Mouse (Mus musculus): ENCODE results near the gene Dync1li2. TPM values are rescaled to one million over a fixed set of nuclear protein-coding genes. Genes with fewer than 3 reads are reported as not detected.

Dync1li2 gene
- polyA plus RNA-seq, 1 experiment from 2014 or later: 139 TPM

GRCm38 (mm10) chr8:104393139-104393538 lies 49.7 kb downstream of the Dync1li2 start:
- H3K27ac ChIP-seq (ENCODE audit: low read length): no peak overlapping the region
- H3K36me3 ChIP-seq (ENCODE audit: control insufficient read depth, insufficient read depth): no peaks in the 10 kb centered on the region
- no peaks in the 10 kb centered on the region for H3K27me3 ChIP-seq (replicated peaks; ENCODE audit: control insufficient read depth, insufficient read depth, low read length)
- H3K9ac ChIP-seq (replicated peaks; ENCODE audit: low read depth, low read length): no peak overlapping the region
- no peak overlapping the region for H3K4me3 ChIP-seq (replicated peaks; ENCODE audit: low read length)
- no peak for ATAC-seq
- peaks cover 18% of the 10 kb centered on the region for H3K4me1 ChIP-seq (replicated peaks; ENCODE audit: control insufficient read depth, insufficient read depth, low read length)
- no peak overlapping the region for H3K4me2 ChIP-seq (ENCODE audit: low read length)
- H3K9me3 ChIP-seq (ENCODE audit: control insufficient read depth, low read length): peaks cover 3% of the 10 kb centered on the region
- WGBS: 96% methylated on average over 6 of the region's 7 CpGs

DNA sequence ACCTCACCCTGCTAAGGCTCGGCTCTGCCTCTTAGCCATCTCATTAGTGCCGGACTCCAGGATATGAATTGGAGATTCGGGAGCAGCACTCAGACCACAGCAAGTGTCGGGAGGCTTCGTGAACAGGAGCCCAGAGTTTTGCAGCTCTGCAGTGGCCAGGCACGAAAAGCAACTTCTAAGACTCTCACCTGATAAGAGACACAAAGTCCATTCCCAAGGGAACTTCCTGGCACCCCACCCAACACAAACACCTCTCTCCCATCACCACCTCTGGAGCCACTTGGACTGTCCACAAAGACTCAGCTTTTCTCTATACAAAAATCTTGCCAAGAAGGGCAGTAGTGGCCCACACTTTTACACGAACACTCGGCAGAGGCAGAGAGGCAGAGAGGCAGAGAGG lies 52.6 kb downstream of the Dync1li2 start:
- Histone ChIP-seq H3K4me1 (replicated peaks; ENCODE audit: control insufficient read depth, insufficient read depth, low read length) (peaks cover 27% of the 10 kb centered on the region), H3K27ac (ENCODE audit: low read length) (no peak overlapping the region), H3K9me3 (ENCODE audit: control insufficient read depth, low read length) (no peaks in the 10 kb centered on the region), H3K4me3 (replicated peaks; ENCODE audit: low read length) (no peak overlapping the region), H3K36me3 (ENCODE audit: control insufficient read depth, insufficient read depth) (no peaks in the 10 kb centered on the region), H3K9ac (replicated peaks; ENCODE audit: low read depth, low read length) (no peak overlapping the region), H3K27me3 (replicated peaks; ENCODE audit: control insufficient read depth, insufficient read depth, low read length) (no peaks in the 10 kb centered on the region), H3K4me2 (ENCODE audit: low read length) (no peak overlapping the region)
- WGBS: 82% methylated on average over 8 of the region's 8 CpGs
- ATAC-seq: no peak

- no peak overlapping the region for H3K4me3 ChIP-seq (replicated peaks; ENCODE audit: low read length)
- no peak overlapping the region for H3K27ac ChIP-seq (ENCODE audit: low read length)
- H3K9ac ChIP-seq (replicated peaks; ENCODE audit: low read depth, low read length): no peak overlapping the region
- H3K36me3 ChIP-seq (ENCODE audit: control insufficient read depth, insufficient read depth): no peaks in the 10 kb centered on the region
- no peak overlapping the region for H3K4me2 ChIP-seq (ENCODE audit: low read length)
- no peaks in the 10 kb centered on the region for H3K9me3 ChIP-seq (ENCODE audit: control insufficient read depth, low read length)
- H3K4me1 ChIP-seq (replicated peaks; ENCODE audit: control insufficient read depth, insufficient read depth, low read length): peaks cover 17% of the 10 kb centered on the region
- 0 out of 2 replicates have a peak, but pooled peaks have one; percentile 18 for ATAC-seq
- 86% methylated on average over 2 of the region's 2 CpGs for WGBS
- H3K27me3 ChIP-seq (replicated peaks; ENCODE audit: control insufficient read depth, insufficient read depth, low read length): no peaks in the 10 kb centered on the region
Measured at GRCm38 (mm10) chr8:104387980-104388379, 54.9 kb downstream of the Dync1li2 start.

- Histone ChIP-seq H3K27me3 (replicated peaks; ENCODE audit: control insufficient read depth, insufficient read depth, low read length) (no peaks in the 10 kb centered on the region), H3K9me3 (ENCODE audit: control insufficient read depth, low read length) (no peaks in the 10 kb centered on the region), H3K9ac (replicated peaks; ENCODE audit: low read depth, low read length) (no peak overlapping the region), H3K4me2 (ENCODE audit: low read length) (no peak overlapping the region), H3K4me1 (replicated peaks; ENCODE audit: control insufficient read depth, insufficient read depth, low read length) (peaks cover 19% of the 10 kb centered on the region), H3K36me3 (ENCODE audit: control insufficient read depth, insufficient read depth) (no peaks in the 10 kb centered on the region), H3K27ac (ENCODE audit: low read length) (no peak overlapping the region), H3K4me3 (replicated peaks; ENCODE audit: low read length) (no peak overlapping the region)
- ATAC-seq: no peak
- 70% methylated on average over 7 of the region's 7 CpGs for WGBS
Measured at GRCm38 (mm10) chr8:104387501-104387900, 55.3 kb downstream of the Dync1li2 start.

GRCm38 (mm10) chr8:104386693-104387092 lies 56.2 kb downstream of the Dync1li2 start:
- peaks cover 19% of the 10 kb centered on the region for H3K4me1 ChIP-seq (replicated peaks; ENCODE audit: control insufficient read depth, insufficient read depth, low read length)
- no peak overlapping the region for H3K9ac ChIP-seq (replicated peaks; ENCODE audit: low read depth, low read length)
- no peaks in the 10 kb centered on the region for H3K27me3 ChIP-seq (replicated peaks; ENCODE audit: control insufficient read depth, insufficient read depth, low read length)
- H3K4me2 ChIP-seq (ENCODE audit: low read length): no peak overlapping the region
- H3K9me3 ChIP-seq (ENCODE audit: control insufficient read depth, low read length): no peaks in the 10 kb centered on the region
- ATAC-seq: no peak; the same call in 1 of the 2 replicates
- WGBS: 15% methylated on average over 4 of the region's 4 CpGs
- no peak overlapping the region for H3K4me3 ChIP-seq (replicated peaks; ENCODE audit: low read length)
- no peaks in the 10 kb centered on the region for H3K36me3 ChIP-seq (ENCODE audit: control insufficient read depth, insufficient read depth)
- no peak overlapping the region for H3K27ac ChIP-seq (ENCODE audit: low read length)

DNA sequence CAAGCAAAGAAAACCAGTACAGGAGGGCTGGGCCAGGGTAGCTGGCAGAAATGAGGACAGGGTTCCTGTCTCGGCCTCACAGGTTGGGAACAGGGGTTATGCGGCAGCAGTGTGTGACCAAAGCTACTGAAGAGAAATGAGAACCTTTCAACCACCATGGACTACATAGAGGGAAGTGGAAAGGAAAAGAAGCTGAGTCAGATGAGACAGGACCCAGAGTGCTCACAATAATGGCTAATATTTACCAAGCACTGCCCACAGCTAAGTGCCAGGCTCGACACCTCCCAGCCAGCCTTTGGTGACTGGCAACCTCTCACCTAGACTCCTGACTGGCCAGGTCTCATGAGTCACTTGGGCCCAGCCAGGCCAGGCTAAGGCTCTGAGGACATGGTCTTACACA lies 58.9 kb downstream of the Dync1li2 start:
- WGBS: 80% methylated on average over 3 of the region's 3 CpGs
- H3K4me1 ChIP-seq (replicated peaks; ENCODE audit: control insufficient read depth, insufficient read depth, low read length): peaks cover 19% of the 10 kb centered on the region
- H3K9ac ChIP-seq (replicated peaks; ENCODE audit: low read depth, low read length): no peak overlapping the region
- no peaks in the 10 kb centered on the region for H3K36me3 ChIP-seq (ENCODE audit: control insufficient read depth, insufficient read depth)
- no peak overlapping the region for H3K4me3 ChIP-seq (replicated peaks; ENCODE audit: low read length)
- ATAC-seq: no peak
- H3K27me3 ChIP-seq (replicated peaks; ENCODE audit: control insufficient read depth, insufficient read depth, low read length): no peaks in the 10 kb centered on the region
- H3K4me2 ChIP-seq (ENCODE audit: low read length): no peak overlapping the region
- no peaks in the 10 kb centered on the region for H3K9me3 ChIP-seq (ENCODE audit: control insufficient read depth, low read length)
- no peak overlapping the region for H3K27ac ChIP-seq (ENCODE audit: low read length)

- no peak overlapping the region for H3K9ac ChIP-seq (replicated peaks; ENCODE audit: low read depth, low read length)
- ATAC-seq: no peak
- H3K9me3 ChIP-seq (ENCODE audit: control insufficient read depth, low read length): no peaks in the 10 kb centered on the region
- no peak overlapping the region for H3K4me2 ChIP-seq (ENCODE audit: low read length)
- no peak overlapping the region for H3K4me3 ChIP-seq (replicated peaks; ENCODE audit: low read length)
- peaks cover 19% of the 10 kb centered on the region for H3K4me1 ChIP-seq (replicated peaks; ENCODE audit: control insufficient read depth, insufficient read depth, low read length)
- 69% methylated on average over 2 of the region's 2 CpGs for WGBS
- H3K27ac ChIP-seq (ENCODE audit: low read length): no peak overlapping the region
- H3K27me3 ChIP-seq (replicated peaks; ENCODE audit: control insufficient read depth, insufficient read depth, low read length): no peaks in the 10 kb centered on the region
- no peaks in the 10 kb centered on the region for H3K36me3 ChIP-seq (ENCODE audit: control insufficient read depth, insufficient read depth)
Measured at GRCm38 (mm10) chr8:104383296-104383695, 59.6 kb downstream of the Dync1li2 start.

DNA sequence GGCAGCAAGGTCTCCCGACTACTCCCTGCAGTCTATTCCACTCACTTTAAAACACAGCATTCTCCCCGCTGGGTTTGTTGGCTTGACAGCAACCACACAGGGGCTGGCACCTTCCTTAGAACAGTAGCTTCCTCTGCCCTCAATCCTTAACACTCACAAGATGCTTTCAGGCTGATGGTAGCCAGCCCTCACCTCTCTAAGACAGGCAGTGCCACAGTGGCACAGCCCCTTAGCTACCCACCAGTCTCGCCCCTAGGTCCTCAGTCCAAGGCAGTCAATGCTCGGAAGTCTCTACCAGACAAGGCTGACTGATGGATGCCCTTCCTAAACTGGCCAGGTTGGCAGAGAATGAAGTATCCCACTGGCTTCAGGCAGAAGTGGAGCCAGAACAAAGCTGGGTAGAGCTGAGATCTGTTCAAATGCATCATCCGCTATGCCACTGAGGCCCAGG lies 61.9 kb downstream of the Dync1li2 start:
- ATAC-seq: no peak
- H3K4me1 ChIP-seq (replicated peaks; ENCODE audit: control insufficient read depth, insufficient read depth, low read length): peaks cover 12% of the 10 kb centered on the region
- WGBS: 86% methylated on average over 5 of the region's 5 CpGs
- no peaks in the 10 kb centered on the region for H3K27me3 ChIP-seq (replicated peaks; ENCODE audit: control insufficient read depth, insufficient read depth, low read length)
- no peak overlapping the region for H3K4me3 ChIP-seq (replicated peaks; ENCODE audit: low read length)
- H3K36me3 ChIP-seq (ENCODE audit: control insufficient read depth, insufficient read depth): no peaks in the 10 kb centered on the region
- H3K9ac ChIP-seq (replicated peaks; ENCODE audit: low read depth, low read length): no peak overlapping the region
- no peak overlapping the region for H3K4me2 ChIP-seq (ENCODE audit: low read length)
- H3K9me3 ChIP-seq (ENCODE audit: control insufficient read depth, low read length): no peaks in the 10 kb centered on the region
- no peak overlapping the region for H3K27ac ChIP-seq (ENCODE audit: low read length)

DNA sequence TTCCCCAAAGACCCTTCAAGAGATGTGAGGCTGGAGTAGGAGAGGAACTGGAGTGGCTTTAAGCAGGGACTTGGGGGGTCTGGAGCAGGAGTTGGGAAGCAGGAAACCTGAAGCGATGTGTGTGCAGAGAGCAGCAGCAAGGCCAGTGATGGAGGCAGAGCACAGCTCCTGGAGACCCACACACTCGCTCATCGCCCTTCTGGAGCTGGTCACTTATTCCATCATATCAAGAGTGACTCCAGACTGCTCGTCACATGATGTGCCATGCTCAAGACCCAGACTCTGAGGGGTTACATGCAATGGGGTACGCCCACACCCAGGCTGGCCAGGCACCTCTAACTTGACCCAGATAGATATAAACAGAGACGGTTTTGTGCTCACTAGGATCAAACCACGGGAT lies 62.6 kb downstream of the Dync1li2 start:
- no peak for ATAC-seq
- Histone ChIP-seq H3K9me3 (ENCODE audit: control insufficient read depth, low read length) (no peaks in the 10 kb centered on the region), H3K27me3 (replicated peaks; ENCODE audit: control insufficient read depth, insufficient read depth, low read length) (no peaks in the 10 kb centered on the region), H3K36me3 (ENCODE audit: control insufficient read depth, insufficient read depth) (no peaks in the 10 kb centered on the region), H3K4me3 (replicated peaks; ENCODE audit: low read length) (no peak overlapping the region), H3K4me1 (replicated peaks; ENCODE audit: control insufficient read depth, insufficient read depth, low read length) (peaks cover 17% of the 10 kb centered on the region), H3K4me2 (ENCODE audit: low read length) (no peak overlapping the region), H3K27ac (ENCODE audit: low read length) (no peak overlapping the region), H3K9ac (replicated peaks; ENCODE audit: low read depth, low read length) (no peak overlapping the region)
- WGBS: 92% methylated on average over 7 of the region's 7 CpGs

- Histone ChIP-seq H3K9ac (replicated peaks; ENCODE audit: low read depth, low read length) (no peak overlapping the region), H3K27me3 (replicated peaks; ENCODE audit: control insufficient read depth, insufficient read depth, low read length) (no peaks in the 10 kb centered on the region), H3K4me1 (replicated peaks; ENCODE audit: control insufficient read depth, insufficient read depth, low read length) (peaks cover 24% of the 10 kb centered on the region), H3K27ac (ENCODE audit: low read length) (no peak overlapping the region), H3K36me3 (ENCODE audit: control insufficient read depth, insufficient read depth) (no peaks in the 10 kb centered on the region), H3K4me2 (ENCODE audit: low read length) (no peak overlapping the region), H3K4me3 (replicated peaks; ENCODE audit: low read length) (no peak overlapping the region), H3K9me3 (ENCODE audit: control insufficient read depth, low read length) (no peaks in the 10 kb centered on the region)
- 67% methylated on average over 10 of the region's 10 CpGs for WGBS
- ATAC-seq: no peak
Measured at GRCm38 (mm10) chr8:104379301-104379836, 63.5 kb downstream of the Dync1li2 start.
